Mouse (Mus musculus) intestine, embryonic 16.5 days (tissue): ENCODE measurements around the gene Fancm. TPM values are rescaled to one million over a fixed set of nuclear protein-coding genes. Genes with fewer than 3 reads are reported as not detected.

Experiments used
- ATAC-seq: fragments of 200-750 bp; cut with Nextera tagmentation; 2 replicates; pipeline ENCODE4 v1.8.0; 2017; ENCODE audit warnings: moderate TSS enrichment, moderate library complexity
- H3K27ac ChIP-seq: fragments of 300-500 bp; sonication (generic); 2 replicates; pipeline ENCODE4 v1.5.1; 2014; ENCODE audit warnings: mild to moderate bottlenecking, low read length
- H3K27me3 ChIP-seq: fragments of 300-500 bp; sonication (generic); replicated peaks from 2 replicates; pipeline ENCODE4 v1.6.1; 2014; ENCODE audit warnings: low read length, control low read depth, mixed read lengths; ENCODE audit not compliant: control insufficient read depth, insufficient read depth
- H3K36me3 ChIP-seq: fragments of 300-500 bp; sonication (generic); 2 replicates; pipeline ENCODE4 v1.6.1; 2014; ENCODE audit warnings: low read length, control low read depth; ENCODE audit not compliant: control insufficient read depth, insufficient read depth
- H3K4me1 ChIP-seq: fragments of 300-500 bp; sonication (generic); 2 replicates; pipeline ENCODE4 v1.6.1; 2014; ENCODE audit warnings: low read length, control low read depth, mixed read lengths; ENCODE audit not compliant: control insufficient read depth, insufficient read depth
- H3K4me2 ChIP-seq: fragments of 300-500 bp; sonication (generic); 2 replicates; pipeline ENCODE4 v1.6.1; 2014; ENCODE audit warnings: low read depth, low read length, control low read depth
- H3K4me3 ChIP-seq: fragments of 300-500 bp; sonication (generic); 2 replicates; pipeline ENCODE4 v1.5.1; 2014; ENCODE audit warnings: mild to moderate bottlenecking, low read length
- H3K9ac ChIP-seq: fragments of 300-500 bp; sonication (generic); 2 replicates; pipeline ENCODE4 v1.6.1; 2014; ENCODE audit warnings: low read depth, low read length
- H3K9me3 ChIP-seq: fragments of 300-500 bp; sonication (generic); 2 replicates; pipeline ENCODE4 v1.6.1; 2016; ENCODE audit warnings: low read length, control low read depth; ENCODE audit not compliant: control insufficient read depth
- WGBS: fragments of 180-500 bp; shearing (Covaris S2); extraction: QIAGEN DNeasy Blood & Tissue Kit; methylation state at CpG from one replicate; pipeline ENCODE4 v1.1.7; 2014; 5-methylcytosine and 5-hydroxymethylcytosine counted together
- polyA plus RNA-seq: library from polyadenylated mRNA; unstranded; fragments of >200 nt; fragmentation: Nextera tagmentation; extraction: Ambion mirVana; gene quantifications from 2 replicates; pipeline ENCODE4 v1.2.1, GENCODE M21; 2015

The Fancm gene
- polyA plus RNA-seq, 1 experiment from 2014 or later: 4.2 TPM

DNA sequence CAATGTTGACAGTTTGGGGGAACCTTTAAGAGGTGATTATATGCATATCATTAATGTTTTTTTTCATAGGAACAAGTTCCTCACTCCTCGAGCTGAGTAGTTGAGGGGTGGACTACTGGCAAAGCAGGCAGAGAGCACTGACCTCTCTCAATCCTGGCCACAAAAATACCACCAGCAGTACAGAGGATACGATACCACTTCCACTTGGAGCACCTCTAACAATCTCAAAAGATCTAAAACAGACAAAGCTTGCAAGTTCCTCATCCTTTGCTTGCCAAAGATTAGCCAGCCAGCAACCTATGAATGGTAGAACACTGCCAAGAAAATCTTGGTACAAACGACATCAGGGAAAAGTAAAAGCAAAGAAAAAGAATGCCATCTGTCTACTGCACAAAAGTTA is 9.2 kb upstream of the Fancm start:
- Histone ChIP-seq H3K36me3 (peaks cover 7% of the 10 kb centered on the region), H3K27me3 (no peaks in the 10 kb centered on the region), H3K4me1 (0 out of 2 replicates have a peak, but pooled peaks cover 2% of the 10 kb centered on the region), H3K4me3 (no peak overlapping the region), H3K9me3 (no peaks in the 10 kb centered on the region), H3K4me2 (no peak overlapping the region), H3K9ac (no peak overlapping the region), H3K27ac (no peak overlapping the region)
- 57% methylated on average over 3 of the region's 3 CpGs for WGBS
- ATAC-seq: no peak

DNA sequence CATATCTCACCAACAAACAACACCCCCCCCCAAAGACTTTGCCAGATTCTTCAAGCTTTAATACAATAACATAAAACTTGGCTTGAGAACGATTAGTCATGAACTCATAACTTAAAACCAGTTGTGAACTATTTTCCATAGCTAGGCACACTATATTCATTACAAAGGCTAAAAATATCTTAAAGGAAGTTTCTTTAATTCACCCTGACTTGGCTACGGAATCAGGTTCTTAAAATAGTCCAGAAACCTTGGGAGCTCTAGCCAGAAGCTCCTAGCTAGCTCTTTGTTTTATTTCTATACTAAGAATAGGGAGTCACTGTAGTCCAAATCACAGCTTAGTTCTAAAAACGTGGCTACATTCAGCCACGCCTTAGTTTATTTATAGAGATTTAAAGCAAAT is 7.0 kb upstream of the Fancm start:
- H3K9me3 ChIP-seq: no peaks in the 10 kb centered on the region
- no peak overlapping the region for H3K9ac ChIP-seq
- 0 out of 2 replicates have a peak, but pooled peaks cover 2% of the 10 kb centered on the region for H3K4me1 ChIP-seq
- H3K36me3 ChIP-seq: peaks cover 6% of the 10 kb centered on the region
- H3K27ac ChIP-seq: no peak overlapping the region
- no peaks in the 10 kb centered on the region for H3K27me3 ChIP-seq
- no peak overlapping the region for H3K4me2 ChIP-seq
- H3K4me3 ChIP-seq: no peak overlapping the region
- WGBS: 63% methylated on average over 4 of the region's 4 CpGs
- no peak for ATAC-seq

DNA sequence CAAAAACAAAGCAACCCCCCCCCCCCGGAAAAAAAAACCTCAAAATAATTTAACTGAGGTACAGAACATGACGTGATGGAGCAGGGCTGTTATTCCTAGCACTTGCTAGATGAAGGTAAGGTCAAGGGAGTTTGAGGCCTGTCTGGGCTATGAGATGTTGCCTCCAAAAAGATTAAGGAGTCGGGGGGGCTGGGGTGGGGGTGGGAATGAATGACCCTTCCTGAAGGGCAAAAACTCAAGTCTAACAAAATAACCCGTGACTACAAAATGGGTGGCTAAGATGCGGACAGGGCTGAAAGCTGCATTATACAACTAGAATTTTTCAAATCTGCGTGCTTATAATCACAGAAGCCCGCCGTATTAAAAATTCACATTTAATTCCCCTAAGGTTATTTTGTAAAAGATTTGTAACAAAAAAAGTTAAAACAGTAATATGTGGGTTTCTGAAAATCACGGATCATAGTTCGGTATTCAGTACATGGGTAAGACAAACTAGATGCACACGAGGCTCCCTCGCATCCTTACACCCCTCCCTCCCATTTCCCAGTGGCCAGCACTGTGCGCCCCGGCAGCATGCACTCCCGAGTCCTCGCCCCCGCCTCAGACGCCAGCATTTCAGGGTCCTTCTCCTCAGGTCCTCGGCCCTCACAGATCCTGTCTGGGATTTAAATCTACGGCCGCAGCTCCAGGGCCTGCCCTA is 2.3 kb upstream of the Fancm start:
- Histone ChIP-seq H3K4me1 (peaks cover 15% of the 10 kb centered on the region), H3K9me3 (no peaks in the 10 kb centered on the region), H3K4me3 (peak overlapping the region; percentile 95), H3K9ac (peak overlapping the region; percentile 96), H3K27me3 (no peaks in the 10 kb centered on the region), H3K36me3 (no peaks in the 10 kb centered on the region; the same call in 1 of the 2 replicates), H3K27ac (peak overlapping the region; percentile 84), H3K4me2 (peak overlapping the region; percentile 67)
- peak; percentile 55 for ATAC-seq
- WGBS: 3% methylated on average over 21 of the region's 21 CpGs

GRCm38 (mm10) chr12:65073611-65074178 is 1.7 kb upstream of the Fancm start, which contains the start of gene Fkbp3:
TSS of gene Fkbp3 (minus strand) at chr12:65074007.
- under 1% methylated on average over 48 of the region's 49 CpGs for WGBS
- ATAC-seq: peak; percentile 99
- peak within 1 kb of the TSS; percentile 84 for H3K27ac ChIP-seq
- H3K9me3 ChIP-seq: no peaks in the 10 kb centered on the region
- no peaks in the 10 kb centered on the region for H3K27me3 ChIP-seq
- H3K36me3 ChIP-seq: no peaks in the 10 kb centered on the region; the same call in 1 of the 2 replicates
- peak within 1 kb of the TSS; percentile 96 for H3K9ac ChIP-seq
- peak within 1 kb of the TSS; percentile 95 for H3K4me3 ChIP-seq
- peaks cover 15% of the 10 kb centered on the region for H3K4me1 ChIP-seq
- H3K4me2 ChIP-seq: peak within 1 kb of the TSS; percentile 85

DNA sequence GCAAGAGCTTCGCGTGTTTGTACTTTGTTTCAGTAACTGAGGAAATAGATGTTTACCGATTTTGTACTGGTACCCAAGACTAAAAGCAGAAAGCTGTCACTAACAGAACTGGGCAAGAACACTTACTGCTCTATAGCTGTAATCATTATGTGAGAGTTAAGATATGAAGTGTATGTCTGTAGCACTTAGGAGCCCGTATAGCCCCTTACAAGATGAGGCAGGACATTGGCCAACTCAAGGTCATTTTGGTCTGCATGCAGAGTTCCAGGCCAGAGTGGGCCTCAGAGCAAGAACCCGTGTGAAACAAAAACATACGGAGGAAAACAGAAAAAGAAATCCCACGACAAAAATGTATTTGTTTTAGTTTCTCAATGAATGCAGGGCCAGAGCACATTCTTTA is 752 bp upstream of the Fancm start:
- no peaks in the 10 kb centered on the region for H3K9me3 ChIP-seq

GRCm38 (mm10) chr12:65075733-65076310 is 419 bp downstream of the Fancm start:
- peak overlapping the region; percentile 86 for H3K9ac ChIP-seq
- H3K36me3 ChIP-seq: no peaks in the 10 kb centered on the region
- H3K27me3 ChIP-seq: no peaks in the 10 kb centered on the region
- H3K4me2 ChIP-seq: peak overlapping the region; percentile 85
- peaks cover 12% of the 10 kb centered on the region for H3K4me1 ChIP-seq
- H3K27ac ChIP-seq: peak overlapping the region; percentile 72
- peak overlapping the region; percentile 95 for H3K4me3 ChIP-seq
- ATAC-seq: peak; percentile 10
- no peaks in the 10 kb centered on the region for H3K9me3 ChIP-seq
- 0% methylated on average over 41 of the region's 41 CpGs for WGBS

More for the DNA sequence above, 752 bp upstream of the Fancm start:
- Histone ChIP-seq H3K4me1 (peaks cover 15% of the 10 kb centered on the region), H3K27ac (peak overlapping the region; percentile 61), H3K4me2 (peak overlapping the region; percentile 85), H3K36me3 (no peaks in the 10 kb centered on the region; the same call in 1 of the 2 replicates), H3K4me3 (peak overlapping the region; percentile 95), H3K9ac (no peak overlapping the region), H3K27me3 (no peaks in the 10 kb centered on the region)
- ATAC-seq: no peak
- 36% methylated on average over 7 of the region's 7 CpGs for WGBS

- Histone ChIP-seq H3K4me1 (peaks cover 12% of the 10 kb centered on the region), H3K27me3 (no peaks in the 10 kb centered on the region), H3K4me2 (peak overlapping the region; percentile 85), H3K27ac (no peak overlapping the region), H3K36me3 (no peaks in the 10 kb centered on the region), H3K4me3 (peak overlapping the region; percentile 95; the same call in 1 of the 2 replicates), H3K9ac (no peak overlapping the region), H3K9me3 (no peaks in the 10 kb centered on the region)
- no peak for ATAC-seq
- 77% methylated on average over 9 of the region's 9 CpGs for WGBS
Observed at GRCm38 (mm10) chr12:65076906-65077305, 1.5 kb downstream of the Fancm start.

- no peak overlapping the region for H3K9ac ChIP-seq
- no peak overlapping the region for H3K4me2 ChIP-seq
Observed at GRCm38 (mm10) chr12:65108746-65109145, 33.3 kb downstream of the Fancm start.

DNA sequence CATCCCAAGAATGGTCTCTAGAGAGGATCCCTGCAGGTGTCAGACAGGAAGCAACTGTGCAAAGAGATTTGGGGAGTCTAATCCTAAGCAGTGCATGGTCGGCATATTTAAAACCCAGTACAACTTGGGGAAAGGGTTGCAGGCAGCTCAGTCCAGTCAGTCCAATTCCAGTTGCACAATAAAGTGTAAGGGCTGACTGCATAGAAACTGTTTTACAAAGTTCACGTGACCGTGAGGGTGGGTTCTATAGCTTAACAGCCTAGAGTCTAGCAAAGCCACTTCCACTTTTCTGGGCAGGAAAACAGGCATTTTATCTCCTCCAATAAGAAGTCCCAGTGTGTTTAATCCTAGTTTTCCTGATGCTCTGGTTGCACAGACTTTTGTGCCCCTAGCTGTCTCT is 36.1 kb downstream of the Fancm start:
- no peak for ATAC-seq
- H3K27ac ChIP-seq: no peak overlapping the region
- no peaks in the 10 kb centered on the region for H3K9me3 ChIP-seq
- H3K4me3 ChIP-seq: no peak overlapping the region
- 0 out of 2 replicates have a peak, but pooled peaks cover 1% of the 10 kb centered on the region for H3K36me3 ChIP-seq
- no peak overlapping the region for H3K4me2 ChIP-seq
- no peaks in the 10 kb centered on the region for H3K27me3 ChIP-seq
- H3K9ac ChIP-seq: no peak overlapping the region
- WGBS: 89% methylated on average over 3 of the region's 3 CpGs
- H3K4me1 ChIP-seq: no peaks in the 10 kb centered on the region

More at GRCm38 (mm10) chr12:65108746-65109145, 33.3 kb downstream of the Fancm start:
- 0 out of 2 replicates have a peak, but pooled peaks cover 4% of the 10 kb centered on the region for H3K36me3 ChIP-seq
- H3K4me1 ChIP-seq: no peaks in the 10 kb centered on the region
- 76% methylated on average over 1 of the region's 1 CpGs for WGBS
- no peak overlapping the region for H3K4me3 ChIP-seq
- H3K9me3 ChIP-seq: no peaks in the 10 kb centered on the region
- no peak overlapping the region for H3K27ac ChIP-seq
- no peak for ATAC-seq
- no peaks in the 10 kb centered on the region for H3K27me3 ChIP-seq
